In genomic region chr6:53904186-53904585, GRCm38 (mm10) we compare ENCODE assay signal across 17 mouse cellular contexts.
A peak's percentile ranks its signal among the peaks of the same experiment; 100 is the strongest.
DNase-seq lines count a peak whose midpoint lies in the region; ATAC-seq and TF ChIP-seq lines count a peak whose summit lies in the region.
"Had no signal": no experiment of that assay in that cellular context is flagged by ENCODE, and none has a peak within 500 bp of the region (broad histone marks: within the 10 kb centered on the region; RNA-seq: fewer than 3 reads in every experiment).

No protein-coding gene starts in this region.

- 45% methylated on average over 3 of the region's 3 CpGs for WGBS in intestine, embryonic 15.5 days
- 49% methylated on average over 3 of the region's 3 CpGs for WGBS in intestine, postnatal 0 days
- WGBS in midbrain, embryonic 10.5 days: 63% methylated on average over 3 of the region's 3 CpGs
- 35% methylated on average over 3 of the region's 3 CpGs for WGBS in midbrain, embryonic 15.5 days
- WGBS in intestine, embryonic 16.5 days: 52% methylated on average over 3 of the region's 3 CpGs
- WGBS in stomach, embryonic 16.5 days: 43% methylated on average over 3 of the region's 3 CpGs

- TF ChIP-seq CTCF in intestine, postnatal 0 days (IDR thresholded peaks at IDR 0.05; ENCODE audit: low read depth): no peak

- H3K4me2 ChIP-seq in intestine, embryonic 15.5 days (replicated peaks): no peak overlapping the region
- no peak overlapping the region for H3K4me2 ChIP-seq in intestine, postnatal 0 days (replicated peaks; ENCODE audit: low read depth)
- no peak overlapping the region for H3K4me2 ChIP-seq in midbrain, embryonic 15.5 days
- no peak overlapping the region for H3K4me2 ChIP-seq in intestine, embryonic 16.5 days (ENCODE audit: low read depth, low read length)
- no peak overlapping the region for H3K4me2 ChIP-seq in stomach, embryonic 16.5 days (ENCODE audit: low read depth, low read length)
- H3K4me2 ChIP-seq: embryonic facial prominence, embryonic 15.5 days; heart, embryonic 11.5 days; liver, embryonic 11.5 days; neural tube, embryonic 15.5 days had no signal

- H3K4me1 ChIP-seq in intestine, embryonic 15.5 days (replicated peaks): peaks cover 26% of the 10 kb centered on the region
- H3K4me1 ChIP-seq in intestine, postnatal 0 days (replicated peaks; ENCODE audit: control insufficient read depth, insufficient read depth, low read length): peaks cover 16% of the 10 kb centered on the region; the same call in 1 of the 2 replicates
- peaks cover 59% of the 10 kb centered on the region for H3K4me1 ChIP-seq in midbrain, embryonic 10.5 days
- H3K4me1 ChIP-seq in midbrain, embryonic 15.5 days: 0 out of 2 replicates have a peak, but pooled peaks cover 6% of the 10 kb centered on the region
- H3K4me1 ChIP-seq in intestine, embryonic 16.5 days (ENCODE audit: control insufficient read depth, insufficient read depth, low read length): peaks cover 24% of the 10 kb centered on the region
- H3K4me1 ChIP-seq in stomach, embryonic 16.5 days (ENCODE audit: control insufficient read depth, insufficient read depth, low read length): peaks cover 15% of the 10 kb centered on the region
- H3K4me1 ChIP-seq: neural tube, embryonic 15.5 days had no signal

- H3K9ac ChIP-seq in intestine, embryonic 15.5 days: no peak overlapping the region
- no peak overlapping the region for H3K9ac ChIP-seq in intestine, postnatal 0 days (ENCODE audit: low read depth, low read length)
- no peak overlapping the region for H3K9ac ChIP-seq in midbrain, embryonic 15.5 days
- H3K9ac ChIP-seq in intestine, embryonic 16.5 days (ENCODE audit: low read depth, low read length): no peak overlapping the region
- H3K9ac ChIP-seq in stomach, embryonic 16.5 days (ENCODE audit: low read length): no peak overlapping the region
- H3K9ac ChIP-seq: embryonic facial prominence, embryonic 15.5 days; neural tube, embryonic 15.5 days had no signal

- peak overlapping the region; percentile 46; the same call in 1 of the 2 replicates for H3K27ac ChIP-seq in intestine, embryonic 15.5 days
- no peak overlapping the region for H3K27ac ChIP-seq in intestine, postnatal 0 days (ENCODE audit: low read depth, low read length)
- H3K27ac ChIP-seq in midbrain, embryonic 10.5 days (replicated peaks): peak overlapping the region; percentile 57
- H3K27ac ChIP-seq in midbrain, embryonic 15.5 days: no peak overlapping the region
- peak overlapping the region; percentile 50; the same call in 1 of the 2 replicates for H3K27ac ChIP-seq in intestine, embryonic 16.5 days (ENCODE audit: low read length)
- peak overlapping the region; percentile 55 for H3K27ac ChIP-seq in stomach, embryonic 16.5 days (ENCODE audit: low read length)
- H3K27ac ChIP-seq: embryonic facial prominence, embryonic 15.5 days; neural tube, embryonic 15.5 days had no signal

- H3K36me3 ChIP-seq in intestine, embryonic 15.5 days: no peaks in the 10 kb centered on the region
- no peaks in the 10 kb centered on the region for H3K36me3 ChIP-seq in intestine, postnatal 0 days (ENCODE audit: control insufficient read depth, insufficient read depth)
- no peaks in the 10 kb centered on the region for H3K36me3 ChIP-seq in midbrain, embryonic 10.5 days
- H3K36me3 ChIP-seq in midbrain, embryonic 15.5 days (replicated peaks): no peaks in the 10 kb centered on the region
- no peaks in the 10 kb centered on the region for H3K36me3 ChIP-seq in intestine, embryonic 16.5 days (ENCODE audit: control insufficient read depth, insufficient read depth, low read length)
- H3K36me3 ChIP-seq in stomach, embryonic 16.5 days (ENCODE audit: control insufficient read depth, insufficient read depth, low read length): no peaks in the 10 kb centered on the region
- H3K36me3 ChIP-seq: embryonic facial prominence, embryonic 15.5 days; neural tube, embryonic 15.5 days had no signal

- no peaks in the 10 kb centered on the region for H3K9me3 ChIP-seq in intestine, embryonic 15.5 days
- H3K9me3 ChIP-seq in intestine, postnatal 0 days (ENCODE audit: control insufficient read depth): no peaks in the 10 kb centered on the region
- H3K9me3 ChIP-seq in midbrain, embryonic 10.5 days (replicated peaks): no peaks in the 10 kb centered on the region
- H3K9me3 ChIP-seq in midbrain, embryonic 15.5 days: no peaks in the 10 kb centered on the region
- no peaks in the 10 kb centered on the region for H3K9me3 ChIP-seq in intestine, embryonic 16.5 days (ENCODE audit: control insufficient read depth, low read length)
- no peaks in the 10 kb centered on the region for H3K9me3 ChIP-seq in stomach, embryonic 16.5 days (replicated peaks; ENCODE audit: control insufficient read depth, low read length)
- H3K9me3 ChIP-seq: embryonic facial prominence, embryonic 15.5 days; neural tube, embryonic 15.5 days had no signal

- no peak for ATAC-seq in intestine, embryonic 15.5 days
- ATAC-seq in intestine, postnatal 0 days: no peak
- ATAC-seq in midbrain, embryonic 15.5 days (replicated peaks): no peak
- no peak for ATAC-seq in intestine, embryonic 16.5 days
- ATAC-seq in stomach, embryonic 16.5 days (ENCODE audit: insufficient read depth, low FRiP score): peak; percentile 50; the same call in 1 of the 2 replicates
- ATAC-seq: activated CD4-positive, CD25-positive, alpha-beta regulatory T cell, adult 4 months; forebrain, embryonic 14.5 days; inflammation-experienced regulatory T-cells, adult 6 months had no signal

- no peak for DNase-seq in midbrain, embryonic 10.5 days (ENCODE audit: low spot score)
- no peak for DNase-seq in neural tube, embryonic 10.5 days (ENCODE audit: extremely low spot score, low spot score)
- DNase-seq: adrenal gland, postnatal 36 days; lung, postnatal 4 days; thymus, postnatal 14 days had no signal

- H3K4me3 ChIP-seq in intestine, embryonic 15.5 days (replicated peaks): no peak overlapping the region
- no peak overlapping the region for H3K4me3 ChIP-seq in intestine, postnatal 0 days (ENCODE audit: low read depth, low read length)
- no peak overlapping the region for H3K4me3 ChIP-seq in midbrain, embryonic 10.5 days
- no peak overlapping the region for H3K4me3 ChIP-seq in midbrain, embryonic 15.5 days
- H3K4me3 ChIP-seq in intestine, embryonic 16.5 days (ENCODE audit: low read length): no peak overlapping the region
- H3K4me3 ChIP-seq in stomach, embryonic 16.5 days (replicated peaks; ENCODE audit: low read length): no peak overlapping the region
- H3K4me3 ChIP-seq: embryonic facial prominence, embryonic 15.5 days; neural tube, embryonic 15.5 days had no signal

- no peaks in the 10 kb centered on the region for H3K27me3 ChIP-seq in intestine, embryonic 15.5 days (replicated peaks)
- H3K27me3 ChIP-seq in intestine, postnatal 0 days (replicated peaks; ENCODE audit: control insufficient read depth, insufficient read depth, low read length): no peaks in the 10 kb centered on the region
- H3K27me3 ChIP-seq in midbrain, embryonic 10.5 days (ENCODE audit: low read depth, poor library complexity, severe bottlenecking): peaks cover 11% of the 10 kb centered on the region
- H3K27me3 ChIP-seq in midbrain, embryonic 15.5 days (replicated peaks): no peaks in the 10 kb centered on the region
- H3K27me3 ChIP-seq in intestine, embryonic 16.5 days (replicated peaks; ENCODE audit: control insufficient read depth, insufficient read depth, low read length): no peaks in the 10 kb centered on the region
- no peaks in the 10 kb centered on the region for H3K27me3 ChIP-seq in stomach, embryonic 16.5 days (ENCODE audit: control insufficient read depth, insufficient read depth, low read length)
- H3K27me3 ChIP-seq: embryonic facial prominence, embryonic 15.5 days; neural tube, embryonic 15.5 days had no signal

Comparison
In these comparisons a context has a peak if more than half of its experiments do, and no peak if none do; other contexts are left out.
1. H3K27ac ChIP-seq: peak in intestine, embryonic 15.5 days (single experiment), midbrain, embryonic 10.5 days (single experiment), intestine, embryonic 16.5 days (single experiment) and stomach, embryonic 16.5 days (single experiment); none in intestine, postnatal 0 days (single experiment) and midbrain, embryonic 15.5 days (single experiment).